Comparison of ENCODE assay signal across 16 mouse cellular contexts in genomic region chr3:57447889-57448288, GRCm38 (mm10). TPM values are rescaled to one million over a fixed set of nuclear protein-coding genes. Genes with fewer than 3 reads are reported as not detected.
DNase-seq lines count a peak whose midpoint lies in the region; ATAC-seq and TF ChIP-seq lines count a peak whose summit lies in the region.
"Had no signal": no experiment of that assay in that cellular context is flagged by ENCODE, and none has a peak within 500 bp of the region (broad histone marks: within the 10 kb centered on the region; RNA-seq: fewer than 3 reads in every experiment).

No protein-coding gene starts in this region.

- no peak overlapping the region for H3K4me3 ChIP-seq in forebrain, postnatal 0 days (ENCODE audit: low read depth, low read length)
- H3K4me3 ChIP-seq in forebrain, embryonic 15.5 days: no peak overlapping the region
- H3K4me3 ChIP-seq in kidney, embryonic 15.5 days (replicated peaks): no peak overlapping the region
- H3K4me3 ChIP-seq in midbrain, postnatal 0 days (ENCODE audit: low read depth, low read length): no peak overlapping the region
- no peak overlapping the region for H3K4me3 ChIP-seq in midbrain, embryonic 14.5 days (replicated peaks; ENCODE audit: low read depth, low read length)
- no peak overlapping the region for H3K4me3 ChIP-seq in myocyte
- H3K4me3 ChIP-seq: erythroblast, embryonic 14.5 days; limb, embryonic 15.5 days; lung, embryonic 15.5 days; megakaryocyte, embryonic 14.5 days; neural tube, embryonic 12.5 days had no signal

- no peaks in the 10 kb centered on the region for H3K9me3 ChIP-seq in forebrain, postnatal 0 days (ENCODE audit: low read length)
- H3K9me3 ChIP-seq in forebrain, embryonic 15.5 days: no peaks in the 10 kb centered on the region
- no peaks in the 10 kb centered on the region for H3K9me3 ChIP-seq in kidney, embryonic 15.5 days (replicated peaks)
- no peaks in the 10 kb centered on the region for H3K9me3 ChIP-seq in midbrain, postnatal 0 days (ENCODE audit: low read length)
- no peaks in the 10 kb centered on the region for H3K9me3 ChIP-seq in midbrain, embryonic 14.5 days (ENCODE audit: control insufficient read depth, low read length)
- H3K9me3 ChIP-seq: limb, embryonic 15.5 days; lung, embryonic 15.5 days; megakaryocyte, embryonic 14.5 days; neural tube, embryonic 12.5 days had no signal

- no peaks in the 10 kb centered on the region for H3K36me3 ChIP-seq in forebrain, postnatal 0 days (ENCODE audit: insufficient read depth)
- no peaks in the 10 kb centered on the region for H3K36me3 ChIP-seq in forebrain, embryonic 15.5 days
- no peaks in the 10 kb centered on the region for H3K36me3 ChIP-seq in kidney, embryonic 15.5 days
- no peaks in the 10 kb centered on the region for H3K36me3 ChIP-seq in midbrain, postnatal 0 days (ENCODE audit: insufficient read depth, low read length)
- no peaks in the 10 kb centered on the region for H3K36me3 ChIP-seq in midbrain, embryonic 14.5 days (ENCODE audit: control insufficient read depth, insufficient read depth, low read length)
- no peaks in the 10 kb centered on the region for H3K36me3 ChIP-seq in myocyte (ENCODE audit: control insufficient read depth, insufficient read depth)
- H3K36me3 ChIP-seq: limb, embryonic 15.5 days; lung, embryonic 15.5 days; neural tube, embryonic 12.5 days had no signal

- WGBS in forebrain, postnatal 0 days: 48% methylated on average over 1 of the region's 1 CpGs
- 49% methylated on average over 1 of the region's 1 CpGs for WGBS in forebrain, embryonic 15.5 days
- 39% methylated on average over 1 of the region's 1 CpGs for WGBS in kidney, embryonic 15.5 days
- 55% methylated on average over 1 of the region's 1 CpGs for WGBS in midbrain, postnatal 0 days
- WGBS in midbrain, embryonic 14.5 days: 60% methylated on average over 1 of the region's 1 CpGs

- TF ChIP-seq CTCF in forebrain, postnatal 0 days (IDR thresholded peaks at IDR 0.05; ENCODE audit: low read depth): no peak
- TF ChIP-seq CTCF in midbrain, postnatal 0 days (IDR thresholded peaks at IDR 0.05): peak; percentile 26; the same call in 1 of the 2 replicates

- no peaks in the 10 kb centered on the region for H3K79me2 ChIP-seq in myocyte (ENCODE audit: control insufficient read depth, insufficient read depth)

- H3K9ac ChIP-seq in forebrain, postnatal 0 days: no peak overlapping the region
- H3K9ac ChIP-seq in forebrain, embryonic 15.5 days (replicated peaks): no peak overlapping the region
- no peak overlapping the region for H3K9ac ChIP-seq in kidney, embryonic 15.5 days
- no peak overlapping the region for H3K9ac ChIP-seq in midbrain, postnatal 0 days (replicated peaks; ENCODE audit: low read length, poor library complexity, severe bottlenecking)
- H3K9ac ChIP-seq in midbrain, embryonic 14.5 days (replicated peaks; ENCODE audit: low read length): no peak overlapping the region
- H3K9ac ChIP-seq: limb, embryonic 15.5 days; lung, embryonic 15.5 days; neural tube, embryonic 12.5 days had no signal

- H3K4me2 ChIP-seq in forebrain, postnatal 0 days (ENCODE audit: low read depth): no peak overlapping the region
- H3K4me2 ChIP-seq in forebrain, embryonic 15.5 days (replicated peaks): no peak overlapping the region
- no peak overlapping the region for H3K4me2 ChIP-seq in kidney, embryonic 15.5 days
- H3K4me2 ChIP-seq in midbrain, postnatal 0 days (ENCODE audit: low read depth, low read length, poor library complexity, severe bottlenecking): no peak overlapping the region
- H3K4me2 ChIP-seq in midbrain, embryonic 14.5 days (ENCODE audit: low read length): no peak overlapping the region
- H3K4me2 ChIP-seq in myocyte (ENCODE audit: low read depth): peak overlapping the region; percentile 43
- H3K4me2 ChIP-seq: limb, embryonic 15.5 days; lung, embryonic 15.5 days; neural tube, embryonic 12.5 days had no signal

- H3K27ac ChIP-seq in forebrain, postnatal 0 days (ENCODE audit: low read depth, low read length): no peak overlapping the region
- H3K27ac ChIP-seq in forebrain, embryonic 15.5 days (replicated peaks): no peak overlapping the region
- peak overlapping the region; percentile 10; the same call in 1 of the 2 replicates for H3K27ac ChIP-seq in kidney, embryonic 15.5 days
- no peak overlapping the region for H3K27ac ChIP-seq in midbrain, postnatal 0 days (ENCODE audit: low read depth, low read length)
- H3K27ac ChIP-seq in midbrain, embryonic 14.5 days (replicated peaks; ENCODE audit: low read depth, low read length): no peak overlapping the region
- H3K27ac ChIP-seq: limb, embryonic 15.5 days; lung, embryonic 15.5 days; neural tube, embryonic 12.5 days had no signal

- peak; percentile 19 for DNase-seq in forebrain, postnatal 0 days
- DNase-seq in kidney, postnatal 14 days: no peak
- no peak for DNase-seq in midbrain, postnatal 0 days (ENCODE audit: low spot score)
- no peak for DNase-seq in midbrain, embryonic 14.5 days
- DNase-seq in right cerebral cortex, postnatal 4 days: no peak

- no peaks in the 10 kb centered on the region for H3K4me1 ChIP-seq in forebrain, postnatal 0 days (ENCODE audit: insufficient read depth)
- no peaks in the 10 kb centered on the region for H3K4me1 ChIP-seq in forebrain, embryonic 15.5 days
- H3K4me1 ChIP-seq in kidney, embryonic 15.5 days: 0 out of 2 replicates have a peak, but pooled peaks cover 4% of the 10 kb centered on the region
- no peaks in the 10 kb centered on the region for H3K4me1 ChIP-seq in midbrain, postnatal 0 days (ENCODE audit: insufficient read depth, low read length)
- H3K4me1 ChIP-seq in midbrain, embryonic 14.5 days (ENCODE audit: control insufficient read depth, insufficient read depth, low read length): no peaks in the 10 kb centered on the region
- H3K4me1 ChIP-seq: megakaryocyte, embryonic 14.5 days; neural tube, embryonic 12.5 days had no signal

- no peak overlapping the region for H3ac ChIP-seq in myocyte (ENCODE audit: control insufficient read depth, insufficient read length)

- peak; percentile 37; the same call in 1 of the 2 replicates for ATAC-seq in forebrain, postnatal 0 days
- no peak for ATAC-seq in forebrain, embryonic 15.5 days (replicated peaks)
- ATAC-seq in kidney, embryonic 15.5 days (replicated peaks; ENCODE audit: low FRiP score): no peak
- ATAC-seq in midbrain, postnatal 0 days (ENCODE audit: low FRiP score): no peak
- no peak for ATAC-seq in midbrain, embryonic 14.5 days (ENCODE audit: low FRiP score, low TSS enrichment)

- no peak for TF ChIP-seq POLR2A in myocyte (IDR thresholded peaks at IDR 0.05; ENCODE audit: insufficient read length, low read depth)

- H3K27me3 ChIP-seq in forebrain, postnatal 0 days (ENCODE audit: insufficient read depth, low read length): no peaks in the 10 kb centered on the region
- H3K27me3 ChIP-seq in forebrain, embryonic 15.5 days: no peaks in the 10 kb centered on the region
- no peaks in the 10 kb centered on the region for H3K27me3 ChIP-seq in kidney, embryonic 15.5 days
- no peaks in the 10 kb centered on the region for H3K27me3 ChIP-seq in midbrain, postnatal 0 days (ENCODE audit: insufficient read depth, low read length)
- H3K27me3 ChIP-seq in midbrain, embryonic 14.5 days (ENCODE audit: control insufficient read depth, insufficient read depth, low read length): no peaks in the 10 kb centered on the region
- H3K27me3 ChIP-seq in myocyte (ENCODE audit: control insufficient read depth, insufficient read depth, insufficient read length): no peaks in the 10 kb centered on the region
- H3K27me3 ChIP-seq: limb, embryonic 15.5 days; lung, embryonic 15.5 days; megakaryocyte, embryonic 14.5 days; neural tube, embryonic 12.5 days had no signal

TF ChIP-seq in myocyte, 11 proteins besides CTCF, POLR2A, EP300 and RAD21:
- no peak for TF ChIP-seq REST (IDR thresholded peaks at IDR 0.05; ENCODE audit: insufficient read depth, insufficient read length)
- TF ChIP-seq MYOG (IDR thresholded peaks at IDR 0.05; ENCODE audit: control insufficient read depth in 1 of 3, insufficient read depth in 1 of 3, insufficient read length in 2 of 3, low read depth in 2 of 3): no peak
- TF ChIP-seq TCF3 (IDR thresholded peaks at IDR 0.05; ENCODE audit: insufficient read length, low read depth): no peak
- TF ChIP-seq POLR2AphosphoS2 (IDR thresholded peaks at IDR 0.05; ENCODE audit: insufficient read length, low read depth): no peak
- TF ChIP-seq CEBPB (IDR thresholded peaks at IDR 0.05; ENCODE audit: insufficient read depth, poor library complexity, severe bottlenecking): no peak
- no peak for TF ChIP-seq MYOD1 (IDR thresholded peaks at IDR 0.05; ENCODE audit: control insufficient read depth in 1 of 3, insufficient read length in 2 of 3, low read depth in 2 of 3)
- TF ChIP-seq TCF12 (IDR thresholded peaks at IDR 0.05; ENCODE audit: insufficient read depth, poor library complexity, severe bottlenecking): no peak
- TF ChIP-seq E2F4 (IDR thresholded peaks at IDR 0.05; ENCODE audit: insufficient read depth): no peak
- TF ChIP-seq SRF (IDR thresholded peaks at IDR 0.05; ENCODE audit: control insufficient read depth, insufficient read length, low read depth): no peak
- TF ChIP-seq MAX (IDR thresholded peaks at IDR 0.05; ENCODE audit: low read depth): no peak
- no peak for TF ChIP-seq USF1 (IDR thresholded peaks at IDR 0.05; ENCODE audit: low read depth)

RNA-seq across cellular contexts. Expression of gene Tm4sf4, which starts 22.8 kb away (rescaled TPM):
- 0.23 TPM in 1 of 2 replicates, not detected in the other for total RNA-seq in forebrain, postnatal 0 days (2014; rRNA removed)
- polyA plus RNA-seq in forebrain, postnatal 0 days (2015; fragmentation: Nextera tagmentation; extraction: Ambion mirVana): 0.09 TPM in 1 of 2 replicates, not detected in the other
- polyA plus RNA-seq in forebrain, embryonic 15.5 days (2015; fragmentation: Nextera tagmentation; extraction: Ambion mirVana): 0.11 TPM in 1 of 2 replicates, not detected in the other
- polyA plus RNA-seq in kidney, embryonic 15.5 days (2015; fragmentation: Nextera tagmentation; extraction: Ambion mirVana): 1.9 and 3.1 TPM in 2 replicates
- not detected in 2 replicates for total RNA-seq in midbrain, postnatal 0 days (2014; rRNA removed)
- 0.11 and 0.30 TPM in 2 replicates for polyA plus RNA-seq in midbrain, postnatal 0 days (2015; fragmentation: Nextera tagmentation; extraction: Ambion mirVana)
- 0.19 and 0.55 TPM in 2 replicates for polyA plus RNA-seq in midbrain, embryonic 14.5 days (2014; fragmentation: Nextera tagmentation; extraction: Ambion mirVana)
- 0.08 TPM for polyA plus RNA-seq in myocyte (2012; fragmentation: generic; extraction: Trizol)
- total RNA-seq: ES-E14; hematopoietic stem cell, adult 5-6 weeks had no signal
- polyA plus RNA-seq: erythroblast, embryonic 14.5 days; midbrain, embryonic 16.5 days; neural tube, embryonic 12.5 days had no signal
